Mouse (Mus musculus) common myeloid progenitor, adult 5-6 weeks (primary cell): ENCODE results near the gene Celf5. TPM values are rescaled to one million over a fixed set of nuclear protein-coding genes. Genes with fewer than 3 reads are reported as not detected.

ENCODE experiments used
- ATAC-seq: replicated peaks from 2 replicates; pipeline ENCODE4 v1.8.0; 2016; ENCODE audit warnings: low read depth, mild to moderate bottlenecking, moderate TSS enrichment, inconsistent platforms; ENCODE audit not compliant: poor library complexity, severe bottlenecking
- total RNA-seq: library from RNA; stranded (forward); fragments of 200-1000, 187-1606 nt; gene quantifications from 2 replicates; pipeline ENCODE4 v1.2.3, GENCODE M21; 2017

The Celf5 gene
- total RNA-seq, result 0.14 TPM in 1 of 2 replicates, not detected in the other

DNA sequence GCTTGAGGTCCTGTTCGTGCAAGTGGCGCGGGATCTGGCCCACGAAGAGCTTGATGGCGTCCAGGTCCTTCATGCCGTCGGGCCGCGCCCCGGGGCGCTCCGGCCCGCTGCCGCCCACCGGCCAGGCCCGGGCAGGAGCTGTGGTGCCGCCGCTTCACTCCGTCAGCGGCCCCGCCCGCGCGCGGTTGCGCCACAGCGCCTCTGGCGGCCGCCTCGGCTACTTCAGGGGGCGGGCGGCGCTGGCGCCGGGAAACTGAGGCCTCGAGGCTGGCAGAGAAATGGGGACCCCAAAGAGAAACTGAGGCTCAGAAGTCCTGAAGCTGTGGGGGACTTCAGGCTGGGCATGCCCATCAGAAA, at the start of gene Celf5:
Gene Celf5, minus strand, starts transcription at position 177 of the 357 bp plus-strand sequence.
- no peak; the same call in 1 of the 2 replicates for ATAC-seq

DNA sequence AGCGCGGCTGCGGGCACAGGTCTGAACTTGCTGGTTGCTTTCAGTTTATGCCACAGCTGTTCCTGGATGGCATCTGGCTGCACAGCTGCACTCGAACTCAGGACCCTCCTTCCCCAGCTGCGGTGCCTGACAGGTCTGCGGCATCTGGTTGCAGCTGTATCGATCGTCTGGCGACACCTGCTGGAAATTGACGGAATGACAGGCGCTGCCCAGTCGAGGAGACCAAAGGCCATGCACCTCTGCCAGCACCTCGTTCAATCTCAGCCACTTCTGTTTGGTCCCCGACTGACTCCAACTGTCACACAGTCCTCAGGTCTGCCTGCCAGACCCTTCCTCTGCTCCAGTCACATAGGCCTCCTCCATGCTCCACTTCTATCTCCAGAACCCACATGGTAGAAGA, 44.3 kb upstream of the Celf5 start:
- ATAC-seq, result peak; percentile 57

DNA sequence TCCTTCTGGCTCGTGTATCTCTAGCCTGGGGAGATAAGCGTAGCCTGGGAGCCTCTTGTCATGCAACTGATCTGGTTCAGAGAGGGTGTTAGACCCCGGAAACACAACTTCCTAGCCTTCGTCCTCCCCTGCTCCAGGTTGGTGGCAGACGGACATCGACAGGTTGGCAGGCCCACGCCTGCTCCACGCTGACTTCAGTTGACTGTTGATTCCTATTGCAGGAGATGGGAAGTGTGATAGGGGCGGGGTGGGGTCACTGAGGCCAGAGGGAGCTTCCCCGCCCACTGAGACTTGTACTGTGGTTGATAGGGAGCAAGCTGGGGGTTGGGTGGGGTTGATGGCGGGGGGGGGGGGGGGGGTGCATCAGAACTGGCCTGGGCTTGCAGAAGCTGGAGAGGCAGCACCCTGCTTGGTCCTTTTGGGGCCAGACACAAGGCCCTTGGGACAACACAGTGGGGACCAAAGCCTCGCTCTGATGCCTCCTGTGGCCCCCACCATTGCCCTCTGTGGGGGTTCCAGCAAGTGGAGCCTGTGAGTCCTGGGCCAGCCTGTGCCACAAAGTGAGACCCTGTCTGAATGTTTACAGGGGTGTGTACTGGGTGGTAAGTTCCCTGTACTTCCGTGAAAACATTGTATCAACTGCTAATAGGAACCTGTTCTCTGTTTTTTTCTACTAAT, 42.6 kb upstream of the Celf5 start:
- peak; percentile 29 for ATAC-seq

DNA sequence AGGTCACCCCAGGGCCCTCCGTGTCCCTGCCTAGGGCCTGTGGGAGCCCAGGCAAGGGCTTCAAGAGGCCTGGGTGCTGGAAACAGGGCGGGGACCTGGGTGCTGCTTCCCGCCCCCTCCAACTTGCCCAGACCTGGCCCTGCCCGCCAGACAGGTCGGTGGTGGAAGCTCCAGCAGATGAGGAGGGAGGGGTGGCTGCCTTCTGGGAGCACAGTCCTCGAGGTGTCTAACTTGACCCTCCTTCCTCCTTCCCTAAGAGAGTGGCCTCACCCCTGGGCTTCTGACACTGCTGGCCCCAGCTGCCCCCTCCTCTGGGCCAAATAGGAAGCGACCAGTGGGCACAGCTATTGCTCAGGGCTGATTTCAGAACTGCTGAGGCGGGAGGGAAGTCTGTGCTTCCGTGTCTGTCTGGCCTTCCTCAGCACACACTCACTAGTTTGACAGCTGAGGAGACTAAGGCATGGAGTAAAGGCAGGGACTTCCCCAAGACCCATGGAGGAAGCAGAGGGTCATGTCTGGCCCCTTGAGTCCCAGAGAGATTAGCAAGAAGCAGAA, 41.6 kb upstream of the Celf5 start, which contains the start of gene Gna15:
Gene Gna15, minus strand, starts transcription at position 175 of the 555 bp plus-strand sequence.
- peak; percentile 56 for ATAC-seq

DNA sequence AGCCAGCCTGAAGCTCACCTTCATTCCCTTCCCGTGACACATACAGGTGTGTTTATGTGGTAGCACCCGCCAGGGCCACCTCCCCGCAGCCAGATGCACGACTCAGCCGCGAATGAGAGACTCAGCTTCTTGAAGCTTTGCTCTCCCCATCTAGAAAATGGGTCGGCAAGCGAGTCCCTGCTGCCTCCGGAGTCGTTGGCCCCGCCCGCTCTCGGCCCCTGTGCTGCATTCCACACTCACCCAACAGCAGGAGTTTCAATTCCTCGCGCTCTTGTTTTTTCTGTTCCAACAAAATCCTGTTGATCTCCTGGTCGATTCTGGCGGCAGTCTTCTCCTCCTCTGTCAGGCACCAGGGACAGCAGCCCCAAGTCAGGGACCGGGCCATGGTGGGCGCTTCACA, 41.1 kb upstream of the Celf5 start:
- ATAC-seq, result no peak

DNA sequence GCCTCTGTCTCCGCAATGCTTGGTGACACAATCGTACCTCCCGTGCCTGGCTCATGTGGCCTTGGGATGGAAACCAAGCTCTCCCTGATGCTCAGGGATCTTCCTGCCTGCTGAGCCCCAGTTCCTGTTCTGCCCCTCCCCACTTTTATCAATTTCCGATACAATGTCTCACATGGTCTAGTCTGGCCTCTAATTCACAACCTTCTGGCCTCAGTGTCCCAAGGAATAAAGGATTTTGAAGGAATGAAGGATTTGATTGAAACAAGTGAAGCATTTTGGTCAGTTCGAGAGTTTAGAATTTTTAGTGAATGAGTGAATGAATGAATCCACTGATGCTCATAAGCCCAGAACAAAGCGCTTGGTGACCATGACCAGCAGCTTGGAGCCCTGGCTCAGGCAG, 40.6 kb upstream of the Celf5 start:
- no peak for ATAC-seq

DNA sequence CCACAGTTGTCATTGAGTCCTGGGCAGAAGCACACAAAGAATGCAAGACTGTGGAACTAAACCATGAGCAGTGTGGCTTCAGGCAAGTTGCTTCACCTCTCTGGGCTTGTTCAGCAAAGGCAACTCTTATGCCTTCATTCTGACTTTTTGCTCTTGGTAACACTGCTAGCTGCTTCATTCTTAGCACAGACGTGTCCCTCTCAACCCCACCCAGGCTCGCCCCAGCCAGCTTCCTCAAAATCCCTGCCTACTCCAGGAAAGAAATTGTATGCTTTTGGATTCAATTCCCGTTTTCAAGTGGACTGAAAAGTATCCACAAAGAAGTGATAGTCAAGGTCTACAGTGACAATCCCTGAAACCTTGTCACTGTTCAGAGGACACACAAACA, 37.5 kb upstream of the Celf5 start:
- ATAC-seq, result no peak

DNA sequence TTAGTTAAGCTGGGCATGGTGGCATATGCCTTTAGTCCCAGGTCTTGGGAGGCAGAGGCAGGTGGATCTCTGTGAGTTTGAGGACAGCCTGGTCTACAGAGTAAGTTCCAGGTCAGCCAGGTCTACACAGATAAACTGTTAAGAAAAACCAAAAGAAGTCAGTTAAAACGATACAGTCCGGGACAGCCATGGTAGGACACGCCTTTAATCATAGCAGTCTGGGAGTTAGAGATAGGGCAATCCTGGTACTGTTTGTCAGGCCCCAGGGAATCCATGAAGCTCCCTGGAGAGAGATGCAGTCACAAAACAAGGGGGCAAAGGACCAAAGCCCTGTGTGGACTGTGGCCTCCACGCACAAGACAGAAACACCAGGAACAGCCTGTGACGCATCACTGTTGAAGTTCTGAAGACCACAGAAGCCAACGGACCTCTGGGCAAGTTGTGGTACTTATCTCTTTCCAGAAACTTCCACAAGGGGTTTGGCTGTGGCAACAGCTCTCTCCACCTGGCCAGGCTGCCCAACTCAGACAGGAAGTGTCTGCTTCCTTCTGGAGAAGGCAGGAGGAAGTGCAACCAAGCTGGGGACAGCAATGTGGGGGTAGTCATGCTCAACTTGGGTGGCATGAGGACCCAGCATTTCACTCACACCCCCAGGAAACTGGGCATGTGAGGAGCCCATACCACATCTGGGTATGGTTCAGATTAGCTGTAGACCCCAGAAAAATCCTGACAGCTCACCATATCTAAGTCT, 36.9 kb upstream of the Celf5 start:
- peak; percentile 71 for ATAC-seq

DNA sequence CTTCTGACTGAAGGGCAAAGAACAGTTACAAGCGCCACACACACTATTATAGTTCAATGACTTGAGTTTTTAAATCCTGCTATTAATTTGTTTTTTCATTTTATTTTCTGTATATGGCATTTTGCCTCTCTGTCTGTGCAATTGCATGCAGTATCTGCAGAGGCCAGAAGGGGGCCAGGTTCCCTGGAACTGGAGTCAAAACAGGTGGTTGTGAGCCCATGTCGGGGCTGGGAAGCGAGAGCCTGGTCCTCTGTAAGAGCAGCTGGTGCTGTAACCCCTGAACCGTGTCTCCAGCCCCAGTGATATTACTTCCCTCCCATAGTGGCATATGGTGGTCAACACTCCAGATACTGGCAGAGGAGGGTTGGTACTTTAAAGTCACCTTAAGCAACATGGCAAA, 36.0 kb upstream of the Celf5 start:
- peak; percentile 34 for ATAC-seq

DNA sequence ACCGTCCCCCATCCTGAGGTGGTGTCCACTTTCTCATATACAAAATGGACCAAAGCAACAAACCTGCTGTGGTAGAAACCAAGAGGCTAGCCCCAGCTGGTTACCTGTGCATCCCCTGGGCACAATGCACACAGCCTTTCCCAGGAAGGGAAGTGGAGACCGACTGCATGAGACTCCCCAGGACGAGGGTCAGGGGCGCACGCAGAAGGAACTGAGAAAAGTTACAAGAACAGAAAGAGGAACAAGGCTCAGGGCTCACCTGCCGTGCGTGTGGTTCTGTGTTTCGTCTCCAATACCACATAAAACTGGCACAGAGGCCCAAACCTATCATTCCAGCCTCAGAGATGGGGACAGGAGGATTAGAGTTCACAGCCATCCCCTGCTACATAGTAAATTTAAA, 34.7 kb upstream of the Celf5 start:
- ATAC-seq, result peak; percentile 23

DNA sequence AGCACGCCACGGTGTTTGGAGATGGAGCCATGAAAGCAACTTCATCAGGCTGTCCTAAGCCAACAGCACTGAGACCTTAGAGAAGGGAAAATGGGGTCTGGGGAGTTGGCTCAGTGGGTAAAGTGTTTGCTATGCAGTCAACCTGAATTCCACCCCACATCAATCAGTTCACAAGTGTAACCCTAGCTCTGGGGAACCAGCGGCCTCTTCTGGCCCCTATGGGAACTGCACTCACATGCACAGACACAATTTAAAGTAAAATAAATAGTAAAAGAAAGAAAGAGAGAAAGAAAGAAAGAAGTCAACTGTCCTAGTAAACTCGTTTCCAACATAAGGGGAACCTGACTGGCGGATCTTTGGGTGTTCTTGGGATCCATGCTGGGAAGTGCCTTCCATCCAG, 31.3 kb upstream of the Celf5 start:
- ATAC-seq, result no peak

DNA sequence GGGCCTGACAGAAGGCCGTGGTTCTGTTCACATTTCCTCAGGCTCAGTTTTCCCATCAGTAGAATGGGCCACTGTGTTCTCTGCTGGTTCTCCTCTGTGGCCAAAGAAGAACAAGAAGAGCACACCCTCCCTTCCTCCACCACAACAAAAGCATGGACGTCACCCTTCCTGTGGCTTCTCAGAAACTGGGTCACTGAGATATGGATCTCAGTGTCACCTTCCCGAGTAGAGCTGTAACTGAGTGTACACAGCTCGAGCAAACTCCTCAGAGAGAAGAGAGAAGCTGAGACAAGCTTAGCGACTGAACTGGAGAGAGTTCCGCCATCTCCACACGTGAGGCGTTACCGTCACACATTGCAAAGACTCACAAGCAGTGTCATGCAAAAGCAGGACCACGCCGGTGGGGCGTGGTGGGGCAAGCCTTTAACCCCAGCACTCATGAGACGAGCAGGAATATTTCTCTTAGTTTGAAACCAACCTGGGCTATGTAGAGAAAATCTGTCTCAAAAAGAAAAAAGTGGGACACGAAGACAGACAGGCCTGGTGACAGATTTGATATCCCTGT, 27.8 kb upstream of the Celf5 start:
- ATAC-seq, result peak; percentile 26; the same call in 1 of the 2 replicates

DNA sequence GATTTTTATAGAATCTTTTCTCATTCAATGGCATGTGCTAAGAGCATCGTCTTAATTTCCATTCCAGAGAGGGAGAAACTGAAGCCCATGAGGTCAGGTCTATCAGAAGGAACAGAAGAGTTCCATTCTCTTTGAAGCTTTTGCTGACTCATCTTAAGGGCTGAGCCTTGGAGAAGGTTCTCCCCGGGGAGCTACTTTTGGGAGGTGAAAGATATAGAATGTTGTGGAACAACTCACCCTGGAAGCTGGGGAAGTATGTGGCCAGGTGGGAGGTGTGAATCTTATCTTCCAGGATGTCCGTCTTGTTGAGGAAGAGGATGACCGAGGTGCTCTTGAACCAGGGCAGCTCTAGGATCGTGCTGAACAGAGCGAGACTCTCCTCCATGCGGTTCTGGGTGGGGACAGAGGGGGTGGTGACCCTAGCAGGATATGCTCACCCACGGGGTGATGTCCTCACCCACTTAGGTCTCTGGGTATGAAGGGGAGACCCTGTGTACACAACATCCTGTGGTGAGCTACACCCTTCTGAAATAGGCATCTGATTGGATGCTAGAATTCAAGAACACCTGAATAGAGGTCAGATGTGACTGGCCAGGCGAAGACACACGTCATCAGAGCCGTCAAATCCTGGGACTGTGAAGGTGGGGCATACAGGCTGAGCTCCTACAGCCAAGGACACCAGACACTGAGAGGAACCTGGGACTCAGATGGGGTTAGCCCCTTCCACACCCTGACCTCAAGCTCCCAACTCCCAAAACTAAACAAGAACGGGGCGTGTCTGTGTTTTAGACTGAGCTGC, 25.4 kb upstream of the Celf5 start:
- no peak for ATAC-seq

DNA sequence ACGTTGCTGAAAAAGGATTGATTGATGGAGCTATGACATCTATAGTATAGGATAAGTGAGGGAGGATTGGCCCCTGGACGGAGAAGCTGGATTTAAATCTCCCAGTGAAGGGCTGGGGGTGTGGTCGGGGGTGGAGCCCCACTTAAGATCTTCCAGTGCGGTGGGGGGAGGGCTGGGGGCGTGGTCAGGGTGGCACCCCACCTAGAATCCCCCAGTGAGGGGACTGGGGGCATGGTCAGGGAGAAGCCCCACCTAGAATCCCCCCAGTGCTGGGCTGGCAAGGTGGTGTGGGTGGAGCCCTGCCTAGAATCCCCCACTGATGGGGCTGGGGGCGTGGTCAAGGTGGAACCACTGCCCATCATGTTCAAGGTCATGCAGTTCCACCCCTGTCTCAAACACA, 24.6 kb upstream of the Celf5 start:
- ATAC-seq, result no peak

DNA sequence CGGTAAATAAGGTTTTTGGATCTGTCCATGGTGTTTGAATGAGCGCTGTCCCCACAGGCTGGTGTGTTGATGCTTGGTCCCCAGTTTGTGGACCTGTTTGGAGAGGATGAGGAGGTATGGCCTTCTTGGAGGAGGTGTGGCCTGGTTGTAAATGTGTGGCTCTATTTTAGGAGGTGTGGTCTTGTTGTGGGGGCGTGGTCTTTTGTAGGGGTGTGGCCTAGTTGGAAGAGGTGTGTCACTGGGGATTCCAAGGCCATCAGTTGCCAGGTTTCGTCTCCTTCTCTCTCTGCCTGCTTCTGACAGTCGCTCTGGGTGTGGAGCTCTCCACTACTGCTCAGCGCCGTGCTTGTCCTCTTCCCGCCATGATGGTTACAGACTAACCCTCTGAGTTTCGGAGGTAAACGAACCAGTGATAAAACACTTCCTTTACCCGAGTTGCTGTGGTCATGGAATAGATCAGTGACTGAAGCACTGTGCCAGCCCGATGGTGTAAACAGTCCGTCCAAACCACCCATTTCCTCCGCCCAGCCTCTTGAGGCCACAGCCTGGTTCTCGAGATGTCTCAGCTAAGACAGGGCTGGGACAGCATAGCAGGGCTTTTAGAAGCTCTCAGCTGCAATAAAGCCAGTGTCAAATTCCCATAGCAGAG, 22.6 kb upstream of the Celf5 start:
- peak; percentile 10; the same call in 1 of the 2 replicates for ATAC-seq

DNA sequence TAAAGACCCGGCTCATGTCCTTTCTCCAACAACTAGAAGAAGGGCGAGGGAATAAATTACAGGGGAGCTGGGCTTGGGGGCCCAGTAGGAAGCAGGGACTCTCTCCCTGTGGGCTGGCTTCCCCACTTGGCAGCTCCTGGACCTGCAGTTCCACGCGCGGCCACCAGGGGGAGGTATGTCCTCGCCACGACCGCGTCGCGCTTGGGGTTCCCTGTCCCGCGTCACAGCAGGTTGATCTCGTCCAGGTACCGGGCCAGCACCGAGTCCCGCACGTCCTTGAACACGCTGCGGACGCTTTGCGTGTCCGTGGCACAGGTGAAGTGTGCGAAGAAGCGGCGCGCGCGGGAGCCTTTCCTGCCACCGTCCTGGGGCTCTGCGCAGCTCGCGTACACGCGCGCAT, 20.1 kb upstream of the Celf5 start:
- peak; percentile 45 for ATAC-seq

DNA sequence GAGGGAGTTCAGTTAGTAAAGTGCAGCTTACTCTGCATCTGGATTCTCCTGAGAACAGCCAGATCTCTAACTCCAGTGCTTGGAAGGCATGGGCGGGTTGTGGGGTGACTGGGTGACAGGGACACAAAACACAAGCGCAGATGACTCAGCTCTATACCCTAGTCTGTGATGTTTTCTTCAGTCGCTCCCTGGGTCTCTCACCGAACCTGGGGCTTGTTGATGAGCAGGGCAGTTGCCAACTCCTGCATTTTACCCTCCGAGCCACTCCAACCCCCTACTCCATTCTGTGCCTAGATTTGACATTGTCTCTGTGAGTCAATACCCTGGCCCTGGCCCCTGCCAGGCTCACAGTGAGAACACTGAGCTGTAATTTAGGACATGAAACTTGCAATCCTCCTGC, 19.4 kb upstream of the Celf5 start:
- no peak for ATAC-seq

DNA sequence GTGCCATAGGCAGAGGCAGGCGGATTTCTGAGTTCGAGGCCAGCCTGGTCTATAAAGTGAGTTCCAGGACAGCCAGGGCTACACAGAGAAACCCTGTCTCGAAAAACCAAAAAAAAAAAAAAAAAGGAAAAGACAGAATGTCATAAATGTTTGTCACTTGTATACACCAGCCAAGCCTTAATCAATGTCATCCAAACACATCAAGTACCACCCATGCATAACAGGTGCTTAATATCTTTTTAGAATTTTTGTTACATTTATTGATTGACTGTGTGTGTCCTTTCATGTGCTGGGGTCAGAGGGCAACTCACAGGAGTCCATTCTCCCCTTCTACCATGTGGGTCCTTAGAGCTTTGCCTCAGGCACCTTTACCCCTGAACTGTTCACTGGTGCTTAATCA, 17.5 kb upstream of the Celf5 start, which contains the start of gene S1pr4:
Gene S1pr4, minus strand, starts transcription at position 101 of the 400 bp plus-strand sequence.
- no peak for ATAC-seq

DNA sequence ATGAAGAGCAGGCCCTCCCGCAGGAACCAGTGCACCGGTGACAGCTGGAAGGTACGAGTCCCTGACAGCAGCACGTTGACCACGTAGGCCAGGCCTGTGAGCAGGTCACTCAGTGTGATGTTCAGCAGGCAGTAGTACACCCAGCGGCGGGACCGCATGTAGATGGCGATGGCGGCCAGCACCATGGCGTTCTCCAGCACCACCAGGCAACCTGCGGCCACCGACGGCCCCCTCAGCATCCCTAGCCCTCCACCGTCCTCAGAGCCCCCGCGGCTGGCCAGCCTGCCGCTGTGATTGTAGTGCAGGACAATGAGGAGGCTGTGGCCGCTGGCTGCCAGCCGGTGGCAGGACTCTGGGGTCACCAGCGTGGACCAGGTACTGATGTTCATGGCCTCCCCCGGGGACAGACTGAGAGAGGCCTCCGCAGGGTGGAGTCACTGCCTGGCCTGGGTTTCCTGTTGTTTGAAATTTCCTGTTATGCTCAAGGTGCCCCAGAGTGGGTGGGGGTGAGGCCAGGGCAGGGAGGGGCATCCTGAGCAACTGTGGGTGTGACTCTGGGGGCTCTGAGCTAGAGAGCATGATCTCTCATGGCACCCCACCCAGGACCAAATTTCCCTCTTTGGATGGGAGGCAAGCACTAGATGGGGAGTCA, 16.9 kb upstream of the Celf5 start:
- peak; percentile 15 for ATAC-seq
